Mouse (Mus musculus): Measurements from ENCODE around the gene Gm44579. TPM values are rescaled to one million over a fixed set of nuclear protein-coding genes. Genes with fewer than 3 reads are reported as not detected.

Gm44579 gene
- total RNA-seq, 2 experiments from 2014 or later, result not detected

DNA sequence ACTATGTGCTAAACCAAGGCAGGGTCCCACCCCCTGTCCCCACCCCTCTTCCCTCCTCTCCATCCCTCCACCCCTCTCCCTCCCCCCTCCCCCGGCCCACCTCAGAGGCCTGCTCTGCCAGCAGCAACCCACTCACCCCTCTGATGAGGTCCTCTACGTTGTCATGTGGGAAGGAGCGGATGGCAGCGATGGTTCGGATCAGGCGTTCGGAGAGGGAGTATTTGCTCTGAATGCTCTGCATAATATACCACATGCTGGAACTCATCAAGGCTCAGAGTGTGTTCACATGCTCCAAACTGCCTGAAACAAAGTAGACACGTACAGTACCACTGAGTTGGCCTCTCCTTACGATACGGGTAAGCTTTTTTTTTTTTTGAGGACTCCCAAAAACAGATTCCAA, 78.3 kb downstream of the Gm44579 start:
- H3K27ac ChIP-seq, result 0 out of 2 replicates have a peak overlapping the region, but pooled peaks have one; percentile 18
- DNase-seq (ENCODE audit: low spot score in 2 of 2), result peak in 1 of 2 experiments; percentile 43
- no peak for TF ChIP-seq CTCF (conservative IDR thresholded peaks at IDR 0.05)
- no peak overlapping the region for H3K4me3 ChIP-seq

DNA sequence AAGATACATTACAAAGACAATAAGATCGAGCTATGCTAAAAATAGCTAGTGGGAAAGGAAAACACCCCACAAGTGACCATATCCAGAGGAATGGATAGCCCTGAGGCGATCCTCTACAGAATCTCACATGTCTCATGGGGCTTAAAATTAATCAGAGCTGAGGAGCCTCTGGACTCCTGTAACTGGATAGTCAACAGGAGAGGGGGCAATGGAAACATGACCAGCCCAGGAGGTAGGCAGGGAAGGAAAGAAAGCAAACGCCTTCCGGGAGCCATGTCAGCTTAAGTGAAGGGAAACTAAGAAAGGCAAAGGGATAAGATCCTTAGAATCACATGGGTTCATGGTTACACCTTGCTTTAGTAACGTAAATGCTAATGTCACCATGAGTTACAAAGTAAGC, 80.0 kb downstream of the Gm44579 start:
- no peak overlapping the region for H3K4me3 ChIP-seq
- DNase-seq (ENCODE audit: low spot score in 2 of 2), result no peak
- no peak for TF ChIP-seq CTCF (conservative IDR thresholded peaks at IDR 0.05)
- no peak overlapping the region for H3K27ac ChIP-seq

- H3K27ac ChIP-seq, result no peak overlapping the region
- DNase-seq (ENCODE audit: low spot score in 2 of 2), result no peak
- TF ChIP-seq CTCF (conservative IDR thresholded peaks at IDR 0.05), result no peak
- no peak overlapping the region for H3K4me3 ChIP-seq
These were observed 81.0 kb downstream of the Gm44579 start for GRCm38 (mm10) chr15:98139763-98140162.

GRCm38 (mm10) chr15:98136871-98137270, 83.9 kb downstream of the Gm44579 start:
- TF ChIP-seq CTCF (conservative IDR thresholded peaks at IDR 0.05), result no peak
- no peak for DNase-seq (ENCODE audit: low spot score in 2 of 2)

More at GRCm38 (mm10) chr15:98136871-98137270, 83.9 kb downstream of the Gm44579 start:
- Histone ChIP-seq H3K27ac (peak overlapping the region; percentile 91; the same call in 1 of the 2 replicates), H3K4me3 (no peak overlapping the region)

Other genes with a start within 250 kb of the Gm44579 start
- 1 to 10 TPM in 1 of 2 experiments, under 1 TPM in 1; 0.61 to 1.2 TPM for gene Col2a1, start 216.3 kb downstream of the Gm44579 start, total RNA-seq (2021)
- 100 to 1,000 TPM; 333 to 349 TPM for gene Pfkm, start 128.4 kb downstream of the Gm44579 start, total RNA-seq (2021)
- gene Senp1, start 127.2 kb downstream of the Gm44579 start, total RNA-seq (2021), result 10 to 100 TPM; 12.7 to 13.5 TPM
- gene Asb8, start 55.4 kb downstream of the Gm44579 start, total RNA-seq (2021), result 10 to 100 TPM; 51.8 to 55.1 TPM
- gene Ccdc184, start 53.8 kb downstream of the Gm44579 start, total RNA-seq (2021), result 10 to 100 TPM; 10.6 to 10.9 TPM
- not detected for gene Olfr288, start 25.4 kb downstream of the Gm44579 start, total RNA-seq (2021)
- 1 to 10 TPM; 4.1 to 4.4 TPM for gene Olfr287, start 79 bp upstream of the Gm44579 start, total RNA-seq (2021)
- not detected for gene Olfr286, start 13.5 kb upstream of the Gm44579 start, total RNA-seq (2021)
- not detected for gene H1fnt, start 36.3 kb upstream of the Gm44579 start, total RNA-seq (2021)
- 1 to 10 TPM; 6.4 to 6.8 TPM for gene Zfp641, start 75.2 kb upstream of the Gm44579 start, total RNA-seq (2021)
- gene Olfr285, start 96.4 kb upstream of the Gm44579 start, total RNA-seq (2021), result not detected
- not detected for gene Olfr284, start 120.0 kb upstream of the Gm44579 start, total RNA-seq (2021)
- gene Olfr283, start 160.0 kb upstream of the Gm44579 start, total RNA-seq (2021), result not detected
- not detected for gene Olfr282, start 210.2 kb upstream of the Gm44579 start, total RNA-seq (2021)
- not detected for gene Olfr281, start 231.6 kb upstream of the Gm44579 start, total RNA-seq (2021)
- not detected for gene OR5BS1P, start 248.9 kb upstream of the Gm44579 start, total RNA-seq (2021)